Mouse (Mus musculus) forebrain, embryonic 13.5 days (tissue): ENCODE results near the gene Celf2. TPM values are rescaled to one million over a fixed set of nuclear protein-coding genes. Genes with fewer than 3 reads are reported as not detected.
A peak's percentile ranks its signal among the peaks of the same experiment; 100 is the strongest.
"Not testable (repeated sequence)": the region's sequence is repeated elsewhere in the genome, so short reads cannot be mapped to it uniquely, and the experiment has no call there.

Experiments
- ATAC-seq: fragments of 200-750 bp; cut with Nextera tagmentation; 2 replicates; pipeline ENCODE4 v1.8.0; 2017
- H3K27ac ChIP-seq: fragments of 300-500 bp; sonication (generic); 2 replicates; pipeline ENCODE4 v1.5.1; 2015; ENCODE audit warnings: inconsistent platforms, mild to moderate bottlenecking, moderate library complexity
- H3K27me3 ChIP-seq: fragments of 300-500 bp; sonication (generic); 2 replicates; pipeline ENCODE4 v1.6.1; 2015; ENCODE audit warnings: mild to moderate bottlenecking, inconsistent platforms
- H3K36me3 ChIP-seq: fragments of 300-500 bp; sonication (generic); 2 replicates; pipeline ENCODE4 v1.6.1; 2015; ENCODE audit warnings: mild to moderate bottlenecking, inconsistent platforms; ENCODE audit not compliant: poor library complexity, severe bottlenecking
- H3K4me1 ChIP-seq: fragments of 300-500 bp; sonication (generic); 2 replicates; pipeline ENCODE4 v1.6.1; 2015; ENCODE audit warnings: inconsistent platforms
- H3K4me2 ChIP-seq: fragments of 300-500 bp; sonication (generic); 2 replicates; pipeline ENCODE4 v1.6.1; 2015; ENCODE audit warnings: inconsistent platforms, mild to moderate bottlenecking, moderate library complexity
- H3K4me3 ChIP-seq: fragments of 300-500 bp; sonication (generic); 2 replicates; pipeline ENCODE4 v1.5.1; 2015; ENCODE audit warnings: mild to moderate bottlenecking, inconsistent platforms
- H3K9ac ChIP-seq: fragments of 300-500 bp; sonication (generic); 2 replicates; pipeline ENCODE4 v1.6.1; 2015; ENCODE audit warnings: mild to moderate bottlenecking, inconsistent platforms
- H3K9me3 ChIP-seq: fragments of 300-500 bp; sonication (generic); replicated peaks from 2 replicates; pipeline ENCODE4 v1.6.1; 2016; ENCODE audit warnings: inconsistent platforms
- WGBS: fragments of 180-500 bp; shearing (Covaris S2); methylation state at CpG from one replicate; pipeline ENCODE4 v1.1.7; 2015; 5-methylcytosine and 5-hydroxymethylcytosine counted together
- polyA plus RNA-seq: library from polyadenylated mRNA; unstranded; fragments of >200 nt; fragmentation: Nextera tagmentation; extraction: Ambion mirVana; gene quantifications from 2 replicates; pipeline ENCODE4 v1.2.1, GENCODE M21; 2015

Gene Celf2
- polyA plus RNA-seq, 1 experiment from 2014 or later = 226 TPM

DNA sequence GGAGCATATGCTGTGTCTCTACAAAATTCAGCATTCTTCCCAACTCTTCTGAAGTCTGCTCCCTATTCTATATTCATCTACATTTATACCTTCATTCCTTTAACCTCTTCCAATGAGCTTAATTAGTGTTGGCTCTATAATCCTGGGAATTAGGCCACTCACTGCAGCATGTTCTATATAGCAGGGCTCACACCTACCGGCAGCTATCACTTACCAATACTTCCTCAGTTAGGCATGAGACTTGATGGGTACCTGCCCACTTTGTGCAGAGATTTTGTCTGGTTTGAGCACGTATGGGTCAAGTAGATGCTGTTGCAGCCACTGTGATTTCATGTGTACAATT is 198.6 kb downstream of the Celf2 start:
- Histone ChIP-seq H3K9ac (no peak overlapping the region), H3K4me2 (no peak overlapping the region), H3K27me3 (no peaks in the 10 kb centered on the region), H3K4me1 (peaks cover 48% of the 10 kb centered on the region), H3K36me3 (no peaks in the 10 kb centered on the region), H3K4me3 (no peak overlapping the region), H3K9me3 (no peaks in the 10 kb centered on the region), H3K27ac (peak overlapping the region; percentile 63)
- peak; percentile 13; the same call in 1 of the 2 replicates for ATAC-seq
- WGBS = 23% methylated on average over 2 of the region's 2 CpGs

DNA sequence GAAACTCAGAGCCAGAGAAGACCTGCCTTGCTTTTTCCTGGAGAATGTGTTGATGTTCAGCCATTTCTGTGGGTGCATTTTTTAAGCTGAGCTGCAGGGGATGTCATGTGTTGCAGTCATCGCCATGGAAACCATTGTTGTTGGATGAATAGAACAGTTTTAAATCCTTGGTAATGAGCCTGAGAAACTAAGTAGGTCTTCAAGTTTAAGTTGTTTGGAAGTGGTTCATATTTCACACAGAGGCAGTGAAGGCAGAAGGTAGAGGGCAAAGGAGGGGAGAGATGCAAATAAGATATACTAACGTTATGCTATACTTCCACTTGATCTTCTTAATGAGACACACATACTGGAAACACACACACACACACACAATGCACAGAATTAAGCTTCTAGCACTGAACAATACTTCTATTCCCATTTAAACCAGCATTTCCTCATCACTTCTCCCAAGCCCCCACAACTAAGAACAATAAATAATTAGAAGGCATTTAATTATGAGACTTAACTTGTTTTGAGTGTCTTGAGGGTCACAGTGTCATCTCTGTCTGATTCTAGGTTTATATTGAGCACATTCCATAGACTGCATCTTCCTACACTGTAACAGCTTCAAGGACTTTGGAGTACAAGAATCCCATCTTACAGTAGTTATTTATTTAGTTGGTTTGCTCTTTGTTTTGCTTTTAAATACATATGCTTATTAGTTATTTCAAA is 199.1 kb downstream of the Celf2 start:
- no peaks in the 10 kb centered on the region for H3K36me3 ChIP-seq
- WGBS = 2% methylated on average over 2 of the region's 2 CpGs
- peaks cover 48% of the 10 kb centered on the region for H3K4me1 ChIP-seq
- peak overlapping the region; percentile 10; the same call in 1 of the 2 replicates for H3K4me2 ChIP-seq
- no peaks in the 10 kb centered on the region for H3K9me3 ChIP-seq
- H3K27ac ChIP-seq = peak overlapping the region; percentile 63
- no peak overlapping the region for H3K9ac ChIP-seq
- no peaks in the 10 kb centered on the region for H3K27me3 ChIP-seq
- H3K4me3 ChIP-seq = no peak overlapping the region
- peak; percentile 88 for ATAC-seq

DNA sequence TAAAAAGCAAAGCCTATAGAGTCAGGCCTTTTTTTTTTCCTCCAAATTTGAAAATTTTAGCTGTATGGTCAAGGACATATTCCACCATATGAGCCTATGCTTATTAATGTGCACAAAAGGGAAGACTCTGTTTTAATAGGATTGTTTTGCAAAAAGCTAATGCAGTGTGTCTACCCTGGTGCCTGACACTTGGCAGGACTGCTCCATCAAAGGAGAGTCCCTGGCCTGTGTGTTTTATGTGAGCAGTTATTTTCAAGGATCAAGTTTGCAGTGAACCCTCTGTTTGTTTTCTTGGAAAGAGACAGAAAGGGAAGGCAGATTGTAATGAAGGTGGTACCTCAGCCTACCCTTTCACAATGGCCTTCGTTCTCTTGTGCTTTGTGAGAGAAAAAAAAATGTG is 200.0 kb downstream of the Celf2 start:
- peaks cover 48% of the 10 kb centered on the region for H3K4me1 ChIP-seq

DNA sequence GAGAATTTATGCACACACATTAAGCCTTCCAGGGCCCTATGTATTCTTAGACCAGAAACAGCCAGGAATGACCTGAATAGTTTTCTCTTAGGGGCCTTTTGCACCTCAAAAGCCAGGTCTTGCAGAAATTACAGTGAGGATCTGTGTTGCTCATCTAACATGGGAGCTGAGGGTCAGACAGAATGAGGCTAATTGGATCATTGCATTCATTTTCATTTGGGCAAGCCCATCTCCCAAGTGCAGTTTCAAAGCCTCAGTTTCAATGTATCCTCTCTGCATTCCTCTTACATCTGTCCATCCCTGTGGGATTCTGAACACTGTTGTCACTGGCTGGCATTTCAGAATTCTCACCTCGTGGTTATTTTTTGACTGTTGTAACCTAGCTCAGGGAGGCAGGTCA is 200.6 kb downstream of the Celf2 start:
- WGBS = 21% methylated on average over 1 of the region's 1 CpGs
- H3K36me3 ChIP-seq = no peaks in the 10 kb centered on the region
- H3K4me2 ChIP-seq = no peak overlapping the region
- no peaks in the 10 kb centered on the region for H3K9me3 ChIP-seq
- no peak for ATAC-seq
- no peak overlapping the region for H3K4me3 ChIP-seq
- H3K27ac ChIP-seq = peak overlapping the region; percentile 72
- H3K27me3 ChIP-seq = no peaks in the 10 kb centered on the region
- no peak overlapping the region for H3K9ac ChIP-seq
- H3K4me1 ChIP-seq = peaks cover 48% of the 10 kb centered on the region

More for the DNA sequence above, 200.0 kb downstream of the Celf2 start:
- Histone ChIP-seq H3K27me3 (no peaks in the 10 kb centered on the region), H3K27ac (peak overlapping the region; percentile 72), H3K36me3 (no peaks in the 10 kb centered on the region), H3K4me3 (no peak overlapping the region), H3K9me3 (no peaks in the 10 kb centered on the region), H3K4me2 (no peak overlapping the region), H3K9ac (no peak overlapping the region)
- 11% methylated on average over 1 of the region's 1 CpGs for WGBS
- ATAC-seq = peak; percentile 34; the same call in 1 of the 2 replicates

DNA sequence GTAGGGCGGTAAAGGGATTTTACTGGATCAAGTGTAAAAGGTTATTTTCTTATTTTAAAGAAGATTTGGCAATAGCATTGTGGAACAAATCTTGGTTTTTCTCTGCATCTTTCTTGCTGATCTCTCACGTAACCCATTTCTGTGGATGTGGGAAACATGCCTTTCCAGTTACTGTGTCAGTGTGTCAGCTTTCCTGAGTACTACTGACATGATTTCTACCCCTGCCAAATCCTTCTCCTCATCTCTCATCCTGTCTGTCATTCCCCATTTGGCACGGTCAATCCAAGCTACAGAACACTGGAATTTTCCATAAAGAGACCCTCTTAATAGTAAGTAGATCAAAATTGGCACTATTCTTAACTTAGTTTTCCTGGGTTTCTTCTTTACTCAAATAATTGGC is 221.9 kb downstream of the Celf2 start:
- whole genome bisulfite sequencing = 95% methylated on average over 3 of the region's 3 CpGs

DNA sequence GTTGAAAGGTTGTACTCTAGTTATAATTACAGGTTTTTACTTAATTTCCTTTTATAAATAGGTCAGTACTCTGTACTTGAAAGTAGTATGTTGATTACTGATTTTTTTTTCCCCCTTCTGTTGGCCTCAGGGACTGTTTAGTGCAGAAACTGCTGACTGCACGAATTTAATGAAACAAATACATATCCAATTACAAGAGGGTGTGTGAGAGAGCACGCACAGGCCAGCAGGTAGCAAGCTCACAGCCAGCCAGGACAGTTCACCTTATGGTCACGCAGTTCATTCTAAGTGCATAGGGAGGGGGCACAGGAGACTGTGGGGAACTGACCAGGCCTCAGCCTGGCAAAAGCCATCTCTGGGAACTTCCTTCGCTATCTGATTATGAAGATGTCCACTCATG is 236.1 kb downstream of the Celf2 start:
- Histone ChIP-seq H3K4me3 (no peak overlapping the region), H3K36me3 (no peaks in the 10 kb centered on the region), H3K27ac (no peak overlapping the region; the same call in 1 of the 2 replicates), H3K27me3 (no peaks in the 10 kb centered on the region), H3K4me1 (peaks cover 3% of the 10 kb centered on the region; the same call in 1 of the 2 replicates), H3K9me3 (no peaks in the 10 kb centered on the region), H3K4me2 (no peak overlapping the region), H3K9ac (no peak overlapping the region)
- no peak for ATAC-seq
- WGBS = 62% methylated on average over 4 of the region's 4 CpGs

More for the DNA sequence above, 221.9 kb downstream of the Celf2 start:
- ATAC-seq = no peak
- Histone ChIP-seq H3K27me3 (no peaks in the 10 kb centered on the region), H3K27ac (no peak overlapping the region), H3K9me3 (no peaks in the 10 kb centered on the region), H3K9ac (no peak overlapping the region), H3K4me2 (no peak overlapping the region), H3K36me3 (no peaks in the 10 kb centered on the region), H3K4me1 (no peaks in the 10 kb centered on the region), H3K4me3 (no peak overlapping the region)

DNA sequence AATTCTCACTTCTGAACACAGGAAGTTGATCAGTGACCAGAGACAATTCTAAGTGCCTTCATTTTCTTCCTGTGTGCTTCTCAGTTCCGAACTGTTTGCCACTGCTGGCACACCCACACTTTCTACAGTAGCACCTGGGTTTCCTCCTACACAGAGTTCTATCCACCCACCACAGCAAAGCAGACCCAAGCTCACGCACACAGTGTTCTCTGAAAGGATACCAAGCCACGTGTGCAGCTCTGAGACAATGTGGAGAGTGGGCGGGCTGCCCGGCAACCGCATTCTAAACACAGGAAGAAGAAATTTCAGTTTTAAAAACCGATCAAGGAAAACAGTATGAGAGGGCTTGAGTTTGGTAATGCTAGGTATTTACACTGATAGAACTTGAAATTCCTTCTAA is 239.3 kb downstream of the Celf2 start:
- Histone ChIP-seq H3K4me2 (no peak overlapping the region), H3K4me3 (no peak overlapping the region), H3K4me1 (peaks cover 3% of the 10 kb centered on the region; the same call in 1 of the 2 replicates), H3K27me3 (no peaks in the 10 kb centered on the region), H3K27ac (no peak overlapping the region), H3K9me3 (no peaks in the 10 kb centered on the region), H3K36me3 (no peaks in the 10 kb centered on the region), H3K9ac (no peak overlapping the region)
- 82% methylated on average over 7 of the region's 7 CpGs for WGBS
- ATAC-seq = no peak

DNA sequence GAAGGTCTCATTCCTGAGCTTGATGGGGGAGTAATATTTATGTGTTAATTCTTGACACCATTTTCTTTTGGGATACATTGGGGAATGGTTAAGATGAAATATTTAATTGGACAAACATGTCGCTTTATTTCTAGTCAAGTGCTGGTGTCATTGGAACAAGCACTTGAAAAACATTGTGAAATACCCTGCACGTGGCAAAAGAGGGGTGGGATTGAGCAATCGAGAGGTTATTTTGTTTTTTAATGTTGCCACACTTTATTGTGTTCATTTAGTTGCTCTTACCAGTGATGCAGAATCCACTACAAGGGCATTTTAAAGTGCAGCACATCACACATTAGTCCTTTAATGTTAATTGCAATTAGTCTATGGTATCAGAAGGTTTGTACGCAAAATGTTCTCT is 242.2 kb downstream of the Celf2 start:
- H3K4me1 ChIP-seq = no peaks in the 10 kb centered on the region
- H3K36me3 ChIP-seq = no peaks in the 10 kb centered on the region
- no peaks in the 10 kb centered on the region for H3K27me3 ChIP-seq
- H3K27ac ChIP-seq = no peak overlapping the region
- H3K9ac ChIP-seq = no peak overlapping the region
- WGBS = 89% methylated on average over 4 of the region's 4 CpGs
- no peak for ATAC-seq
- H3K9me3 ChIP-seq = no peaks in the 10 kb centered on the region
- H3K4me3 ChIP-seq = no peak overlapping the region
- no peak overlapping the region for H3K4me2 ChIP-seq

DNA sequence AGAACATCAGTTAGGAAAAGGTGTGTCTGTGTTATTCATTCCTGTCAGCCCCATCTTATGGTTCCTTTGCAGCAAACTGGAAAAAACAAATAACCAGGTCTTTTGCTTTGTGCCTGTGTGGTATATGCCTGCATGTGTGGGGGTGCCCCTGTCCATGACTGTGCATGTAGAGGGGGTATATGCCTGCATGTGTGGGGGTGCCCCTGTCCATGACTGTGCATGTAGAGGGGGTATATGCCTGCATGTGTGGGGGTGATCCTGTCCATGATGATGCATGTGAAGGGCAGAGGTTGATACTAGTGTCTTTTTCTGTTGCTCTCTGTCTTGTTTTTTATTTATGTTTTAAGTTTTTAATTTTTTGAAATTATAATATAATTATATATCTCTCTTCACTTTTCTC is 246.7 kb downstream of the Celf2 start:
- not testable (repeated sequence) for H3K36me3 ChIP-seq, H3K4me2 ChIP-seq, ATAC-seq

DNA sequence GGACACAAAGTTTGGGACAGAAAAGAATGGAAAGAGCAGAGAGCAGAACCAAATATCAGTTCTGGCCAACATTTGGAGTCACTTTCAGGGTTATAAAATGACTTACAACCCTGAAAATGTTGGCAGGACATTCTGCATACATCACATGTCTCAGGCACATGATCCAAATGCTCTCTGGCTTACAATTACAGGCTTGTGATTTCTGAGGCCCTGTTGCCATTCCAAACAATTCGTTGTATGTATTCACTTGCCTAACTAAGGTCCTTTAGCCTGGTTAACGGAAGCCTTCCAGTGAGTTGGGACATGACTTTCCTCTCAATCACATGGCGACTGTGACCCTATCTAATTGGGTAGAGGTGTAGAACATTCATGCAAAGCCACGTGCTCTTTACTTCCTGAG is 249.2 kb downstream of the Celf2 start:
- Histone ChIP-seq H3K9ac (no peak overlapping the region), H3K9me3 (no peaks in the 10 kb centered on the region), H3K27ac (no peak overlapping the region), H3K4me2 (no peak overlapping the region), H3K4me3 (no peak overlapping the region), H3K4me1 (no peaks in the 10 kb centered on the region), H3K36me3 (no peaks in the 10 kb centered on the region), H3K27me3 (no peaks in the 10 kb centered on the region)
- 80% methylated on average over 4 of the region's 4 CpGs for WGBS
- ATAC-seq = no peak

More for the DNA sequence above, 246.7 kb downstream of the Celf2 start:
- not testable (repeated sequence) for H3K4me3 ChIP-seq, H3K9me3 ChIP-seq, H3K27me3 ChIP-seq, H3K27ac ChIP-seq, H3K9ac ChIP-seq, H3K4me1 ChIP-seq

DNA sequence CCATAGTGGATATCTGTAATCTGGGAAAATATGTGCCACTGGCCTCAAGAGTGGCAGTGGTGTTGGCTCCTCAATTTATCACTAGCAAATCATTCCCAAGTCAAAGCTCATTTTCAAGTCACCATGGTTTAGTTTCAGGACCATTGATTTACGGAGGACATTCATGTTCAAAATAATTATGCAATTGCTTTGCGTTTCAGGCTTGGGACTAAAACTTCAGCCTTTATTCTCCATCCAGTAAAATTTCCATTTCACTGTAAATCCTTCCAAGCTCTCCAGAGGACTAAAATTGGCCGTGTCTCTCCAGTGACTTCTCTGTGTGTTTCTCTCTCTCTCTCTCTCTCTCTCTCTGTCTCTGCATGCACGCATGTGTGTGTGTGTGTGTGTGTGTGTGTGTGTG is 249.7 kb downstream of the Celf2 start:
- Histone ChIP-seq H3K27ac (no peak overlapping the region), H3K36me3 (no peaks in the 10 kb centered on the region), H3K9ac (no peak overlapping the region), H3K4me2 (no peak overlapping the region), H3K27me3 (no peaks in the 10 kb centered on the region), H3K4me3 (no peak overlapping the region), H3K9me3 (no peaks in the 10 kb centered on the region), H3K4me1 (no peaks in the 10 kb centered on the region)
- WGBS = 83% methylated on average over 4 of the region's 4 CpGs
- ATAC-seq = no peak

DNA sequence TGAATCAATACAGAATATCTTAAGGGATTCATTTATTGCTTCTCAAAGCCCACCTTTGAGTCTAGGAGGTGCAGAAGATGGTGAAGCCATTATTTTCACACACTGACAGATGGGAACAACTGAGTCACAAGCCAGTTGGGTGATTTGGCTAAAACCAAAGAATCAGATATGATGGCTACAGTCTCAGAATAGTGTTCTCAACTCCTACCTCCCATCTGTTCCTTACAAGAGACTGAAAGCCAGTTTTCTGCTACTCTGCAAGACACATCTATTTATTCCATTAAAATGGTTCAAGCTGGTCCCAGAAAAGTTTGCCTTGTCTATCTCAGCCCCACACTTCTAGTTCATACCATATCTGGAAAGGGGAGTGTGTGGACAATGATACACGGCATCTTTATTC is 253.3 kb downstream of the Celf2 start:
- Histone ChIP-seq H3K4me3 (no peak overlapping the region), H3K27me3 (no peaks in the 10 kb centered on the region), H3K9me3 (no peaks in the 10 kb centered on the region), H3K4me1 (0 out of 2 replicates have a peak, but pooled peaks cover 5% of the 10 kb centered on the region), H3K27ac (no peak overlapping the region), H3K4me2 (no peak overlapping the region), H3K9ac (no peak overlapping the region), H3K36me3 (no peaks in the 10 kb centered on the region)
- whole genome bisulfite sequencing = 94% methylated on average over 1 of the region's 1 CpGs
- ATAC-seq = no peak

DNA sequence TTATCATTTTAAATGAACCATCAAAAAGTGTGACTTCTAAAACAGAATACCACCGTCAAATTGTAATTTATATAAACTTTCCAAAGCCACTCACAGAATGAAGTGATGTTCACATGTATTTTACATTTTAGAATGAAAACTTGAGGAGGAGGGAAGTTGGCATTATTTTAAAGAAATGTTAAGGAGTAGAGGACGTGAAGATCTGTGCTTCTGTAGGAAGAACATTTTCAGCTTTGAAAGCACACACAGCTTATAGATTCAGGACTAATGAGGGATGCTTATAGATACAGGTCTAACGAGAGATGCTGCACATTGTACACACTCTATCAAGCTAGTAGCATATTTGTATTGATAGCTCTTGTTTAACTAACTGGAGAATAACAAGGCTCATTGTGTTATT is 254.0 kb downstream of the Celf2 start:
- H3K9me3 ChIP-seq = no peaks in the 10 kb centered on the region
- ATAC-seq = no peak
- H3K9ac ChIP-seq = no peak overlapping the region
- H3K4me3 ChIP-seq = no peak overlapping the region
- H3K36me3 ChIP-seq = no peaks in the 10 kb centered on the region
- H3K4me1 ChIP-seq = 0 out of 2 replicates have a peak, but pooled peaks cover 5% of the 10 kb centered on the region
- H3K27ac ChIP-seq = no peak overlapping the region
- no peak overlapping the region for H3K4me2 ChIP-seq
- no peaks in the 10 kb centered on the region for H3K27me3 ChIP-seq
- WGBS = 60% methylated on average over 3 of the region's 3 CpGs
